Mouse (Mus musculus): ENCODE results near the gene Vmn1r237.

The Vmn1r237 gene

DNA sequence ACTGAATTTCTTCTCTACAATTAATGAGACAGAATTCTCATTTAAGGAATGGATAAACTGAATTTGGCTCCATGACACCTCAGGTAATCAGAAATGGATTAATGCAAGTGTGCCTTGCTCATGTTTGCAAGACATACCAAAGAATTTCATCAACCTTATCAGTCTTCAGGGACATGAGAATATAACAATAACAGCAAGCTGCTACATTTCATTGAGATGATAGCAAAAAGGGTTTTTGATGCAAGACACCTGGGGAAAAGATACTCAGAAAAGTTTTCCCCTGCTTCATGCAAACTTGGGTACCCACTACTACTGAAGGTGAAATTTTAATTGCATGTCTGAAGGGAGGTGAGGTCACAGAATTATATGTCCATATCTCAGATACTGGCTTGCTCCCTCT, at the start of gene Vmn1r237:
TSS of gene Vmn1r237 (plus strand) at position 301 of the 400 bp plus-strand sequence.
- DNase-seq = no peak

- DNase-seq = peak in 1 of 2 experiments; percentile 43
These were observed 39.6 kb upstream of the Vmn1r237 start for GRCm38 (mm10) chr17:21272103-21272502.

DNA sequence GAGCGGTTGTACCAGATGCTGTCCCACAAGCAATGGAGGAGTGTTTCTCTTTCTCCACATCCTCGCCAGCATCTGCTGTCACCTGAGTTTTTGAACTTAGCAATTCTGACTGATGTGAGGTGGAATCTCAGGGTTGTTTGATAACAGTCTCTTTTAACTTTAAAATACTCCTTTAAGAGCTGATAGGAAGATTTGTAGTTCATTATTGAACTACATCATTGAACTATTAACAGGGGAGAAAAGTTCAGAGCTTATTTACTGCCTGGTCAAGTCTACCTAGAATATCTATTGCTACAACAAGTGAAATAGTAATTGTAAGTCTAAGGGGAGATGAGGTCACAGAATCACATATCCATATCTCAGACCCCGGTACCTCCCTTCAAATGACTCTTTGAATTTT, 29.0 kb upstream of the Vmn1r237 start, which contains the start of gene Vmn1r236:
TSS of gene Vmn1r236 (plus strand) at position 301 of the 400 bp plus-strand sequence.
- DNase-seq = no peak

DNA sequence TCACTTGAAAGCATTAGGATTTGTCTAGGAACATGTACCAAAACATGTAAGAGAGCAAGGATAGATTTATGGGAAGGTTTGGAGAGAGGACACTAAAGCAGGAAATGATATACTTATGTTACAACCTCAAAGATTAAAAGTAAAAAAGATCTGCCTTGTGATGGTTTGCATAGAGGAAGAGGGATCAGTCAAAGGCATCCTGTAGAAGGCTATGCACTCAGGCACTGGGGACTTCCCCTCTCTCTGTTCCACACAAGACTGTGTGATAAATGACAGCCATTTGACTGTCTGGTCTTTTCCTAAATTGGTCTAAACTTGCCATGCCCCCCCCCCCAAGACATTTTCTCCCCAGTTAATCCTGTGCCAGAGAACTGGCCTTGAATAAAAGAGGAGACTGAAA, 27.3 kb upstream of the Vmn1r237 start:
- DNase-seq = no peak

GRCm38 (mm10) chr17:21289695-21290094, 22.0 kb upstream of the Vmn1r237 start:
- no peak for DNase-seq

Data from lung, adult 18-20 months (tissue).